Mouse (Mus musculus) leukemia stem cell, adult 10-12 weeks (primary cell): ENCODE measurements around the gene Enah. TPM values are rescaled to one million over a fixed set of nuclear protein-coding genes. Genes with fewer than 3 reads are reported as not detected.

Experiments used
- polyA plus RNA-seq: library from polyadenylated mRNA; stranded (reverse); fragments of >175 nt; gene quantifications from 2 replicates; pipeline ENCODE4 v1.2.3, GENCODE M21; 2012; ENCODE audit warnings: low replicate concordance

Gene Enah
- polyA plus RNA-seq, result 2.2 and 2.3 TPM in 2 replicates

GRCm38 (mm10) chr1:182019926-182020801, at the start of gene Enah:
Gene Enah, minus strand, starts transcription at chr1:182019990.

Other genes with a start within 250 kb of the Enah start
- gene Lbr, start 176.9 kb downstream of the Enah start, polyA plus RNA-seq, result 96.6 and 270 TPM in 2 replicates
- gene Srp9, start 104.7 kb upstream of the Enah start, polyA plus RNA-seq, result 30.0 and 39.0 TPM in 2 replicates
- gene Vmn1r1, start 144.5 kb upstream of the Enah start, polyA plus RNA-seq, result not detected in 2 replicates